Mouse (Mus musculus) limb, embryonic 10.5 days (tissue): ENCODE data around the gene Cars. TPM values are rescaled to one million over a fixed set of nuclear protein-coding genes. Genes with fewer than 3 reads are reported as not detected.
"Not testable (repeated sequence)": the region's sequence is repeated elsewhere in the genome, so short reads cannot be mapped to it uniquely, and the experiment has no call there.

ENCODE experiments used
- DNase-seq: peaks from one replicate; pipeline ENCODE4 v3.0.0-alpha.2; 2017; ENCODE audit warnings: low spot score
- H3K27ac ChIP-seq: fragments of 300-500 bp; sonication (generic); 2 replicates; pipeline ENCODE4 v1.5.1; 2016; ENCODE audit warnings: mild to moderate bottlenecking
- H3K27me3 ChIP-seq: fragments of 300-500 bp; sonication (generic); 2 replicates; pipeline ENCODE4 v1.6.1; 2016; ENCODE audit warnings: low read depth, mild to moderate bottlenecking; ENCODE audit not compliant: poor library complexity, severe bottlenecking
- H3K36me3 ChIP-seq: fragments of 300-500 bp; sonication (generic); 2 replicates; pipeline ENCODE4 v1.6.1; 2016; ENCODE audit warnings: mild to moderate bottlenecking, moderate library complexity
- H3K4me1 ChIP-seq: fragments of 300-500 bp; sonication (generic); 2 replicates; pipeline ENCODE4 v1.6.1; 2016
- H3K4me3 ChIP-seq: fragments of 300-500 bp; sonication (generic); 2 replicates; pipeline ENCODE4 v1.5.1; 2016; ENCODE audit warnings: mild to moderate bottlenecking, moderate library complexity
- H3K9me3 ChIP-seq: fragments of 300-500 bp; sonication (generic); replicated peaks from 2 replicates; pipeline ENCODE4 v1.6.1; 2016; ENCODE audit warnings: mild to moderate bottlenecking
- WGBS: fragments of 180-500 bp; shearing (Covaris S2); methylation state at CpG from one replicate; pipeline ENCODE4 v1.1.7; 2016; 5-methylcytosine and 5-hydroxymethylcytosine counted together
- polyA plus RNA-seq: library from polyadenylated mRNA; unstranded; fragments of >200 nt; fragmentation: Nextera tagmentation; extraction: Ambion mirVana; gene quantifications from 2 replicates; pipeline ENCODE4 v1.2.1, GENCODE M21; 2016

Gene Cars
- polyA plus RNA-seq, 1 experiment from 2014 or later: 79.2 TPM

DNA sequence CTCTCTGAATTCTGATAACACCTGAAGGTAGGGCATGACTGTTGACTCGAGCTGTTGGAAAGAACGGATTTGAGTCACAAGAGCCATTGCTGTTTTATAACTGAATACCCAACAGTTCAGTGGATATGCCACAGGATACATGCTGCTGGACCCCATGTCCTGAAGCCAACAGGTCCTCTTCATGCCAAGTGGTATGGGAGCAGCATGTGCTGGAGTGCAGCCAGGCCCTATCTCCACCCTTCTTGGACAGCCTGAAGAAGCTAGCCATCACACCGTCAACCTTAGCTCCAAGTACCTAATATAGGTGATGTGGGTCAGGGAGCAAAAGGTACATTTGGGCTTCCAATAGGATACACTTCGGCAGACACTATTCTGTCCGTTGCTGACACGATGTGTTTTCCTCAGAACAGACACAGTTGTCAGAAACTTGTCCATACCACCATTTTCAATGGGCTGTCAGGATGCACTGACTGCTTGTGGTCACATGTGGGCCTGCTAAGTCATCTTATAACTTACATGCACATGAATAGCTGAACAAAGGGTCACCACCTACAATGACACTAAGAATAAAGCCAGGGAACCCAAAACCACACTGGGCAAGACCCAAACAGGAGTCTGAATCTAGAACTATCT is 34.8 kb downstream of the Cars start:
- no peak overlapping the region for H3K27ac ChIP-seq
- no peaks in the 10 kb centered on the region for H3K4me1 ChIP-seq
- 95% methylated on average over 6 of the region's 6 CpGs for WGBS
- no peak for DNase-seq
- H3K36me3 ChIP-seq: peaks cover 99% of the 10 kb centered on the region
- no peaks in the 10 kb centered on the region for H3K27me3 ChIP-seq
- H3K4me3 ChIP-seq: no peak overlapping the region
- H3K9me3 ChIP-seq: no peaks in the 10 kb centered on the region

DNA sequence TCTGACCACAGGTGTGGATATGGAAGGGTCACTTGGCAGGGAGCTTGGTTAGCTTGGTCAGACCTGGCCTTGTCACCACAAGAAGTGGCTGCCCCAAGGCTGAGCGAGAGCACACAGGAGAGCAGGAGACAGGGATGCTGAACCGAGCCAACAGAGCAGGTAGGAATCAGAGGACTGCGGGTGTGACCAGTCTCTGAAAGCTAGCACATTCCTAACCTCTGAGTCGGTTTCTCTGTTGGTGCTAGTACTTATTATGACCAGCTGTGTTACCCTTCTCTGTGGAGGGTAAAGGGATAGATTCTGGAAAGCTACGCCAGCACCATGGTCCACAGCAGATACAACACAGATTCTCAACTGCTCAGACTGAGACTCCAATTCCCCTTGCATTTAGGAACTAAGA is 36.1 kb downstream of the Cars start:
- Histone ChIP-seq H3K9me3 (no peaks in the 10 kb centered on the region), H3K4me1 (no peaks in the 10 kb centered on the region), H3K36me3 (peaks cover 99% of the 10 kb centered on the region), H3K4me3 (no peak overlapping the region), H3K27ac (no peak overlapping the region), H3K27me3 (no peaks in the 10 kb centered on the region)
- 89% methylated on average over 5 of the region's 5 CpGs for WGBS
- no peak for DNase-seq

DNA sequence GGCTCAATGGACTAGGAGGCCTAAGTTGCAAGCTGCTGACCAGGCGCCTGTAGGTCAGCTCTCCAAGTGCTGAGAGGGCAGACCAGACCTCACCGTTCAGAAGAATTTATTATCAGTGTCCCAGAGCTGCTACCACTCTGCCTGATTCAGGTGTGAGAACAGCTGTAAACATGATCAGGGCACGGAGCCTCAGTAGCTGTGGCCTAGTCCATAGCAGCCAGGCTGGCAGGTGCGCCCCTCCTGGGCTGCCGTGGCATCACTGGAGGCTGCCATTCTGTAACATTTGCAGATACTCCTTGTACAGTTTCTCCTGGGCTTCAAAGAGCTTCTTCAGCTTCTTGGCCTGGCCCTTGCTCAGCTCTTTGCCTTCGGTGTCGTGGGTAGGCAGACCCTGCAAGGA is 42.3 kb downstream of the Cars start:
- no peaks in the 10 kb centered on the region for H3K4me1 ChIP-seq
- H3K27me3 ChIP-seq: no peaks in the 10 kb centered on the region
- H3K27ac ChIP-seq: no peak overlapping the region
- peaks cover 95% of the 10 kb centered on the region for H3K36me3 ChIP-seq
- DNase-seq: no peak
- no peaks in the 10 kb centered on the region for H3K9me3 ChIP-seq
- H3K4me3 ChIP-seq: no peak overlapping the region
- WGBS: 91% methylated on average over 7 of the region's 7 CpGs

DNA sequence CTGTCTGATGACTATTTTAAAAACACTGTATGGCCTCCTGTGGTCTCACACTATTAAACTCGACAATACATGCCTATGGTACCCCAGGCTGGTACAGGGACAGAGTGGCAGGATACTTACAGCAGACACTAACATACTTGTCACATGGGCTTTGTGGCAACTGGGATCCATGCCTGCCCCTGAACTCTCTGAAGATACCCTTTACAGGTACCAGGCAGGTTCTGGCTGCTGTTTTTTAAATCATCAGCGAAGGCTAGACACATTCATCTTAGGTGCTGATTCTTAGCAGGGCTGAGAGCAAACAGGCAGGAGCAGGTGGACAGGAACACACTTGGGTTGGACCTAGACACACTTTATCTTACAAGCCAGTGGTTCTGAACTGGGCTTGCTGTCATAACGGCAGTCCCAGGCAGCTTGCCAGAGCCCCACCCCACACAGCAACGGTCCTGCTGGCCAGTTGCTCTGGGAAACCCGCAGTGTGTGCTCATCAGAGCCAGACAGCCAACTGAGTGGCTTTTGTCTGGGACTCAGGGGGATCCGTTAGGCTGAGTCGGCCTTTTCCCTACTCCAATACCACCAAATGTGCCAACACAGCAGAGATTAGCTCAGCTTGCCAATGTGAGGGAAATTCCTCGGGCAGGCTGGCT is 42.8 kb downstream of the Cars start:
- Histone ChIP-seq H3K36me3 (peaks cover 90% of the 10 kb centered on the region), H3K4me1 (no peaks in the 10 kb centered on the region), H3K27ac (no peak overlapping the region), H3K27me3 (no peaks in the 10 kb centered on the region), H3K4me3 (no peak overlapping the region), H3K9me3 (no peaks in the 10 kb centered on the region)
- DNase-seq: no peak
- 89% methylated on average over 8 of the region's 8 CpGs for WGBS

DNA sequence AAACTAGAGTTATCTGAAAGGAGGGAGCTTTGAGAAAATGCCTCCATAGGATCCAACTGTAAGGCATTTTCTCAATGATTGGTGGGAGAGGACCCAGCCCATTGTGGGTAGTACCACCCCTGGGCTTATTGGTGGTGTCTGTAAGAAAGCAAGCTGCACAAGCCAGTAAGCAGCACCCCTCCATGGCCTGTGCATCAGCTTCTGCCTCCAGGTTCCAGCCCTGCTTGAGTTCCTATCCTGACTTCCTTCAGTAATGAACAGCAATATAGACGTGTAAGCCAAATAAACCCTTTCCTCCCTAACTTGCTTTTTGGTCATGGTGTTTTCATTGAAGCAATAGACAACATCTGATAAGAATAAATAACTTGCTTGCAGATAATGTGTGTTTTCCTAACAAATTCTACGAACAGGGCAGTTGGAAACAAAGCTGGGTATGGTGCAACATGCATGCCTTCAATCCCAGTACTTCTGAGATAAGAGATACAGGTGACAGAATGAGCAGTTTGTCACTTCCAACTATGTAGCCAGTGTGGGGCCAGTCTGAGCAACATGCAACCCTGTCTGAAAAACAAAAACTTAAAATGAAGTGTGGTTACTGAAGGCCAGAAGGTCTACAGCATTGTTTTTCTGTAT is 50.2 kb downstream of the Cars start:
- no peaks in the 10 kb centered on the region for H3K9me3 ChIP-seq
- 40% methylated on average over 2 of the region's 2 CpGs for WGBS
- peaks cover 26% of the 10 kb centered on the region for H3K4me1 ChIP-seq
- peak overlapping the region; percentile 98 for H3K27ac ChIP-seq
- peaks cover 36% of the 10 kb centered on the region for H3K36me3 ChIP-seq
- no peaks in the 10 kb centered on the region for H3K27me3 ChIP-seq
- peak overlapping the region; percentile 96 for H3K4me3 ChIP-seq
- no peak for DNase-seq

DNA sequence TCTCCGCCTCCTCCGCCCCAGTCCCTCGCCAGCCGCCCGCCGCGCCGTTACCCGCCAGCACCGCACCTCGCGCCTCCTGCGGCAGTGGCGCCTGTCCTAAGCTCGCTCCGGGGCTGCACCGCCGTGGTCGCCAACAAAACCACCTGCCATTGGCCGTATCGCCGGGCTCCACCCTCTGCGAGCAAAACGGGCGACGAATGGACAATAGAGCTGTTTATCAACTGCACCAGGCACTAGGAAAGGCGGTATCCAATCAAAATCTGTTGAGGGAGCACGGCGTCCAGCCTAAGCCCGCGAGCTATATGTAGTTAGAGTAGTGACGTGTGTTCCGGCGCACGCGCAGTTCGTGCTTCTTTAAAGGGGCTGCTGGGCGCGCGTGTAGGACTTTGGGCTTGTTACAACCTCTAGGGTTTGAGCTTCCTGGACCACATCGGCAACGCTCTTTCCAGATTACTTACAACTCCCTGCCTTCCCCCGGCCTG is 50.9 kb downstream of the Cars start, which contains the start of gene Nap1l4:
Gene Nap1l4 (minus strand): TSS at position 131 of the 482 bp plus-strand sequence.
- H3K27ac ChIP-seq: peak within 1 kb of the TSS; percentile 98
- DNase-seq: peak; percentile 99
- H3K9me3 ChIP-seq: no peaks in the 10 kb centered on the region
- WGBS: under 1% methylated on average over 43 of the region's 43 CpGs
- peaks cover 32% of the 10 kb centered on the region for H3K36me3 ChIP-seq
- peak within 1 kb of the TSS; percentile 96 for H3K4me3 ChIP-seq
- H3K4me1 ChIP-seq: peaks cover 27% of the 10 kb centered on the region
- no peaks in the 10 kb centered on the region for H3K27me3 ChIP-seq

DNA sequence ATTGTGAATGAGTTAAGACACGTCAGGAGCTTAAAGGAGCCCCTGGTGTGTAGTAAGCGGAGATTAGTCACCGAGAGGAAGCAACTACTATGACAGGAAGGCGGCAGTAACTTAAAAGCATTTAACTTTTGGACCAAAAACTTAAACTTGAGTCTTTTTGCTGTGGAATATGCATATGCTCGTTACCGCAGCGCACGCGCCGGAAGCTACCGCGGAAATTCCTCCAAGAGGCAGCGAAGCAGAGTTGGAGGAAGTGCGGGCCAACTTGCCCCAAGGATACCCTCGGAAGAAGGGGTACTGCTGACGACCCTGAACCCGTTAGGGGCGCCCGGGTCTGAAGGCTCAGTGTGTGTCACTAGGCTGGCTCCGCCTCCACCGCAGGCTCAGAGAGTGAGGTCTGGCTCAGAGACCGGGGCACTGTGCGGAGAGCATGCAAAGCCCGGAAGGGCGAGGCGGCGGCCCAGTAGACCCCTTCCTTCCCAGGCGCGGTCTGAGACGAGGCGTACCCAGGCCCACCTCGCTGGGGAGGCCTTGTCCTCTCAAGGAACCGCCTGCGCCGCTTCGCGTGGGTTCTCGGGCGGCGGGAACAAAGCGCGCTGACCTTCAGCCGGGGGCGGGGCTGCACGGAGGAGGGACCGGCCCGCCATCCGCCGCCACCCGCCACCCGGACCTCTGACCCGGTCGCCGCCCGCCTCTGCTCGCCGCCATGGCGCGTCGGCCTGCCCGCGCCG is 51.5 kb downstream of the Cars start:
- DNase-seq: no peak
- under 1% methylated on average over 56 of the region's 63 CpGs for WGBS
- Histone ChIP-seq H3K9me3 (no peaks in the 10 kb centered on the region), H3K4me3 (peak overlapping the region; percentile 96), H3K4me1 (peaks cover 33% of the 10 kb centered on the region), H3K27ac (peak overlapping the region; percentile 98), H3K27me3 (no peaks in the 10 kb centered on the region), H3K36me3 (peaks cover 30% of the 10 kb centered on the region)

DNA sequence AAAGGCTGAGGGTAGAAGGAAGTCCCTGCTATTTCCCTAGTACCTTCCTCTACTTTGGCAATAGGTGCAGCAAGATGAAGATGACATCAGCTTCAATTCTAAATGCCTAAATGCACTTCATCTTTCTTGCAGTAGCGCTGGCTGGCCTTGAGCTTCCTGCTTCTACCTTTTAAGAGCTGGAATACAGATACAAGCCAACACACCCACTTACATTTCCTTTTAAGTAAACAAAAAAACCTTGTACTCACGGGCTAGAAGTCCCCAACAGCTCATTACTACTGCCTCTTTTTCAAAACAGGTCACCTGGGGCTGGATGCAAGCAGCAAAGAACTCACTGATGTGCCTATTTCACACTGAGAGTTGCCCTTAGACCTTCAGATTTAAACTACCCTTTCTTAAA is 53.3 kb downstream of the Cars start:
- Histone ChIP-seq H3K27me3 (no peaks in the 10 kb centered on the region), H3K4me3 (0 out of 2 replicates have a peak overlapping the region, but pooled peaks have one; percentile 8), H3K36me3 (peaks cover 31% of the 10 kb centered on the region), H3K27ac (no peak overlapping the region), H3K9me3 (no peaks in the 10 kb centered on the region), H3K4me1 (peaks cover 39% of the 10 kb centered on the region)
- WGBS: 81% methylated on average over 2 of the region's 2 CpGs
- no peak for DNase-seq

DNA sequence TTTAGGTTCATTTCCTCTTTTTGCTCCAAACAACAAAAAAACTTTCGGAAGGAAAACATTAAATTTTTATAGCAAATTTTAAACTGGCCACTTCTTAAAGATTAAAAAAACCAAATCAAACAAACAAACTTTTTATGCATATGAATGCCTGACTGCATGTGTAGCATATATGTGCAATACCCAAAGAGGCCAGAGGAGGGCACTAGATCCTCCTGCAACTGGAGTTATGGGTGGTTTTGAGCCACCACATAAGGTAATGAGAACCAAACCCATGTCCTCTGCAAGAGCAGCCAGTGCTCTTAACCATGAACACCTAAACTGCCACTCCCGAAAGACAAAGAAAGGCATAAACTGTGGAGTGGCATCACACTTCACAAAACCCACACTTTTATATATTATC is 55.5 kb downstream of the Cars start:
- Histone ChIP-seq H3K9me3 (no peaks in the 10 kb centered on the region), H3K36me3 (peaks cover 51% of the 10 kb centered on the region), H3K27me3 (no peaks in the 10 kb centered on the region), H3K4me3 (no peak overlapping the region), H3K4me1 (peaks cover 30% of the 10 kb centered on the region), H3K27ac (no peak overlapping the region)
- WGBS: 93% methylated on average over 2 of the region's 2 CpGs
- DNase-seq: peak; percentile 53

DNA sequence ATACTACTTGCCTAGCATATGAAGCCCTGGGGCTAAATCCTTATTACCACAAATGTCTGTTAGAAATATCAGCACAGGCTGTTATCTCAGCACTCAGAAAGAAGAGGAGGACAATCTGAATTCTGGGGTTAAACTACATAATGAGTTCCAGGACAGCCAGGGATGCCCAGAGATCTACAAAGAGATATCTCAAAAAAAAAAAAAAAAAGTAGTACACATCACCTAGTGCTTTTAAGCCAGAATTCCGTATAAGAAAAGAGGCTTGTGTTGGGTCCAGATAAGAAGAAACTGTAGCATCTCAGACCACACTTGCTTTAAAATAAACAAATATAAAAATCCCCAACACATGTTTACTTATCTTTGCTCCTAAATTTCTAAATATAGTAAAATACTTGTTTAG is 61.2 kb downstream of the Cars start:
- no peak for DNase-seq
- no peak overlapping the region for H3K27ac ChIP-seq
- H3K36me3 ChIP-seq: peaks cover 85% of the 10 kb centered on the region
- no peaks in the 10 kb centered on the region for H3K9me3 ChIP-seq
- H3K4me1 ChIP-seq: peaks cover 9% of the 10 kb centered on the region
- no peaks in the 10 kb centered on the region for H3K27me3 ChIP-seq
- H3K4me3 ChIP-seq: no peak overlapping the region
- WGBS: 83% methylated on average over 1 of the region's 1 CpGs

DNA sequence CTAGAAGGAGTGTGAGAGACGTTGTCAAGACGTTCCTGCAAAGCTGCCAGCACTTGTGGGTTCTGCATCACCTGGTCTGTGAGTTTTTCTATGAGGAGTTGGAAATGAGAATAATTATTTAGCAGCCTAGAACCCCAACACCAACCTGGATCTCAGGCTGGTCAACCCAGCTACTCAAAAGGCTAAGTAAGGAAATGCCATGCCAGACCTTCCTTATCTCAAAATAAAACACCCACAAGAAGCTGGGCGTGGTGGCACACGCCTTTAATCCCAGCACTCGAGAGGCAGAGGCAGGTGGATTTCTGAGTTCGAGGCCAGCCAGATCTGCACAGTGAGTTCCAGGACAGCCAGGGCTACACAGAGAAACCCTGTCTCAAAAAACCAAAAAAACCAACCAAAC is 61.7 kb downstream of the Cars start:
- not testable (repeated sequence) for H3K27me3 ChIP-seq, H3K4me1 ChIP-seq
- WGBS: 91% methylated on average over 6 of the region's 6 CpGs

DNA sequence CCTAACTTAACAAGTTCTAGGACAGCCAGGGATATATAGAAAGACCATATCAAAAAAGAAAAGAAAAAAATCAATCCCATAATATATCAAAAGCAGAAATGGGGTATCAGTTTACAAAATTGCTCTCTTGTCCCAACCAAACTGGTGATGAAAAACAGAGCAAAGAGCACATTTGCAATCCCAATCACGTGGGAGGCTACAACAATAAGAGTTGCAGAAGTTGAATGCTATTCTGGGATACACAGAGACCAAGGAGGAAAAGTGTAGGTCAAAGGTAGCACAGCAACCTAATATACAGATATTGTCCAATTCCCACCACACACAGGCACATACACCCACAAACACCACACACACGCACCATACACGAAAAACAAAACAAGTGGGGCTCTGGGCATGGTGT is 63.6 kb downstream of the Cars start:
- no peaks in the 10 kb centered on the region for H3K27me3 ChIP-seq
- DNase-seq: no peak
- no peak overlapping the region for H3K27ac ChIP-seq
- 91% methylated on average over 3 of the region's 3 CpGs for WGBS
- peaks cover 98% of the 10 kb centered on the region for H3K36me3 ChIP-seq
- no peak overlapping the region for H3K4me3 ChIP-seq
- no peaks in the 10 kb centered on the region for H3K9me3 ChIP-seq
- no peaks in the 10 kb centered on the region for H3K4me1 ChIP-seq

More for the DNA sequence above, 61.7 kb downstream of the Cars start:
- H3K27ac ChIP-seq, DNase-seq, H3K4me3 ChIP-seq, H3K9me3 ChIP-seq: not testable (repeated sequence)
- peaks cover 89% of the 10 kb centered on the region for H3K36me3 ChIP-seq

DNA sequence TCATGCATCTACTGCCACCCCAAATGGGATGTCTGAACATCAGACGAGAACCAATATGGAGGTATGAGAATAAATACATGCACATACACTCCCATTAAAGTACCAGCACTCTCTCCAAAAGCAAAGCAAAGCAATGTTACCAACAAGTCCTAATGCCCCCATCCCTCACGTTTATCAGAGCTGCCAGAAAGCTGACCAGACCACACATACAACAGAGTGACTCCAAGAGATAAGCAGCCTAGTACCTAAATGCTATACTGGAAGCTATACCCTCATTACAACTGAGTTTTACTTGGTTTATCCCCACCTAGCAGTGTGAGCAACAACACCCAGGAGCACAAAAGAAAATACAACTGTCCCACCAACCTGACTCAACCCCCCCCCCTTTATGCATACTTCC is 66.6 kb downstream of the Cars start:
- H3K4me3 ChIP-seq: no peak overlapping the region
- no peak for DNase-seq
- WGBS: 90% methylated on average over 2 of the region's 2 CpGs
- no peak overlapping the region for H3K27ac ChIP-seq
- H3K4me1 ChIP-seq: no peaks in the 10 kb centered on the region
- peaks cover 100% of the 10 kb centered on the region for H3K36me3 ChIP-seq
- H3K9me3 ChIP-seq: no peaks in the 10 kb centered on the region
- no peaks in the 10 kb centered on the region for H3K27me3 ChIP-seq
